Mouse (Mus musculus): ENCODE data around the gene Zfp1.

Gene Zfp1

DNA sequence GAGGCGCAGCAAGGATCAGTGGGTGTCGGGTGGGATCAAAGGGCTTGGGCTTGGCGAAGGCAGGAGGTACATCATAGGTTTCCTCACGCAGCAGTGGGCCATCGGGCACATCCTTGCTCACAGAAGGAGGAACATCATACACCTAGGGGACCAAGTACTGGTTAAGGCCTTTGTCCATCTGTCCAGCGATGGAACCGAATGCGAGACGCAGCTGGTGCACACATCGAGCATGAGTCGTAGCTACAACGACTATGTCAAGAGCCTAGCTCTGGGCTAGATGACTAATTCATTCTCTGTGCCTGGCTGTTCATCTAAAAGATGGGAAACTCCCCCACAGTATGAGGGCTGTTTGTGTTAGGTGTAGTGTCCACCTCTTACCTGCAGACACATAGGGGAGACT is 71.1 kb downstream of the Zfp1 start:
- no peak for DNase-seq

DNA sequence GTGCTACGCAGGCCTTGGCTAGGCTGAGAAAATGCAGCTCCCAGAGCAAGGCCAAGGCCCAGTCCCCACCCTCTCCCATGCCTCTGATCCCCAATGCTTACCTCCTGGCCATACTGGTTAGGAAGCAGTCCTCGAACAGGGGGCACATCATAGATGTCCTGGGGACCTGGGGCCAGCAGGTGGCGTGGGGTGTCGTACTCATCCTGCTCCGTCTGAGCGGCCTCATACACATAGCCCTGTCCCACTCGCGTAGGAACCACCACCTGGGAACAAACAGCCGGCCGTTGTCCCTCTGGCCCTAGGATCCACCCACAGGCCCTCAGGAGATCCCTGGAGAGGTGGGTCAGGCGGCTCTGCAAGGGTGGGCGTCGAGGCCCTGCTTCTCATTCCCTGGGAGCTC is 72.3 kb downstream of the Zfp1 start:
- DNase-seq: no peak

DNA sequence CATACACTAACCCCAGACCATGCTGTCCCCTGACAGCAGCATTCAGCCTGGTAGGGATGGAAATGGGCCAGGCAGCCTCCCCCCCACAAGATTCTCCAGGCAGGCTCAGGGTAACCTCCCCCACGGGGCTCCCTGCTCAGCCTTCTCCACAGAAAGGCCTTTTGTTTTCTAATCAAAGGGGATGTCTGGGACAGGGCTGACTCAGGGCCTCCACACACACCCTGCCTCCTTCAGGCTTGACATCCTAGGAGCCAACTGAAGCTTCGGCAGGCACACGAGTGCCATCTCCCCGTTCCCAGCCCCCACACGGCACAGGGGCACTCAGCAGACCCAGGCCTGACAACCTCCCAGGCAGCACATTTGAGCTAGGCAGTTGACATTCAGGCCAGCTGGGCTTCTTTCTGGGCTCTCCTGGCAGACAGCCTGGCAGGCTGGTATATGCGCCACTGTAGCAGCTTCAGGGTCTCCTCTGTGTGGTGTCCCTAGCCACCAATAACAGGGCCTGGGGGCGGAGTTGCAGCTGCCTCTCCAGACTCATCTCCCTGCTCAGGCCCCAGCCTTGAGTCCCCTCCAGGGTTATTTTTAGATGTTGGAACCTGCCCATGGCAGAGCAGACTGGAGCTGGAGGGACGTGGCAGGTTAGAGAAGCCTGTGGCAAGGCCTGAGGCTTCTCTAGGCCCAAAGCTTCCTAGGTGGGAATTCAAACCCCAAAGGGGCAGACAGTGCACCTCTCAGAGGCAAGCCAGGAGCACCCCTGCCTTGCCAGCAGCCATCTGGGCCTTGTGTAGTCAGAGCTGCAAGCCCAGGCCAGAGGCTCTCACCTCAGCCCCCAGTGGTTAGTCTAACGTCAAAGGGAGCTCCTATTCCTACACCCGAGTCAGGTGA is 73.6 kb downstream of the Zfp1 start:
- DNase-seq: no peak

DNA sequence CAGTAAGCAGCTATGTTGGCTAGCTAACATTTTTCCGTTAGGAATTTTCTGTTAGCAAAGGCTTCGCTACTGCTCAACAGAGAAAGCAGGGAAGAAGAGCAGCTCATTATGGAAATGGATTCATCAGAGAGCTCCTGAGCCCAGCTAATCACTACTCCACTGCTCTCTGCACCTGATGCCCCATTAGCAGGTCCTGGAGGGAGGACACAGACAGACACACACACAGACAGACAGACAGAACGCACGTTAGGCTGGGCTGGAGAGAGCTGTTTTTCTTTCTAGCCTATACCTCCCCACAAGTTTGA is 74.2 kb downstream of the Zfp1 start:
- DNase-seq: no peak

DNA sequence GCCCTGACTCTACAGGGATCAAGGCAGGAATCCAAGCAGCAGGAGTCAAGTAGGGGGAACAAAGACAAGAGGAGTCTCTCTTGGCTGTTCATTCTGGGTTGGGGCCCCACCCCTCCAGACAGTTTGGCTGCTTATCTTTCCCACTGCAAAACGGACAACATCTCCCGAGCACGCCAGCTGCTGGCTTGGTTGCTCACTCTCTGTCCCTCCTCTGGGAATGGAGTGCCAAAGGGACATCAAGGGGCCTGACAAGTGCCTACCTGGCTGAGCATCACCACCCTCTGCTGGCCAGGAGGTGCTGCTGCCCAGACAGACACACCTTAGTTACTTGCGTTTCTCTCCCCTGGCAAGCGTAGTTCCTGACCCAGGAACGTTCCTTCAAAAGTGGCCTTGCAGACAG is 74.7 kb downstream of the Zfp1 start:
- no peak for DNase-seq

DNA sequence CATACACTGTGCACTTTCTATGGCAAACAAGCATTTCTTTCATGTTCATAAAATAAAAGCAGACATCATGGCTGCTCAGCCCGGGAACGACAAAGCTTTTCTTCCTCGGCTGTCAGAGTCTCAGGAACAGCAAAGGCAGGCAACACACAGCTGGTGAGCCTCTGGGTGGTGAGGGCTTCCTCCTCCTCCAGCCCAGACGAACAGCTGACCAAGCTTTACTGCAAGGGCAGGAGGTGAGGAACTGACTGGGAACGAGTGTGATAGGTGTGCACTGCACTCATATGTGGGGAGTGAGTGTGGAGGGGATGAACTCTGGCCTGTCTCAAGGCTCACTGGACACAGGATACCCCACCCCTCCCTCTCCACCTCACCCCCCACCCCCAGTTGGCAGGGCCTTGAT is 75.7 kb downstream of the Zfp1 start:
- no peak for DNase-seq

DNA sequence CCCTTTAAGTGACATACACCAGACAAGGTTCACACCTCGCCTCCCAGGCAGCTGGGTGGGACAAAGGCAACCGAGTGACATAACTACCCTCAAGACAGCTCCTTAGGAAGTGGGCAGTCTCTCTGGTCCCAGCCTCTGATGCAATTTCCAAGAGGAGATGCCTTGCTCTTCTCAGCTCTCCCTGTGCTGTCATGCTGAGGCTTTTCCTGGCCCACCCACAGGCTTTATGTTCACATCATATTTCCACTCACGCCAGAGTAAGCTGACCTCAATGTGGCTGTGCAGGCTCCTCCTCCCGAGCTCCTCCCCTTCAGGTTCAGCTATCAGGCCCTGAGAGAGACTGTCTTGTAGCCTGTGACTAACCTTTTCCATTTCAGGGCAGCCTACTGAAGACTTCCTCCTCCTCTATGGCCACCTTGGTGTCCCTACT is 76.9 kb downstream of the Zfp1 start:
- DNase-seq: no peak

Measured in thymus, adult 18-20 months (tissue).